Mouse (Mus musculus): ENCODE data around the gene Inka1. TPM values are rescaled to one million over a fixed set of nuclear protein-coding genes. Genes with fewer than 3 reads are reported as not detected.

The Inka1 gene
- total RNA-seq (2023) = 1 to 10 TPM; 1.9 to 3.2 TPM

DNA sequence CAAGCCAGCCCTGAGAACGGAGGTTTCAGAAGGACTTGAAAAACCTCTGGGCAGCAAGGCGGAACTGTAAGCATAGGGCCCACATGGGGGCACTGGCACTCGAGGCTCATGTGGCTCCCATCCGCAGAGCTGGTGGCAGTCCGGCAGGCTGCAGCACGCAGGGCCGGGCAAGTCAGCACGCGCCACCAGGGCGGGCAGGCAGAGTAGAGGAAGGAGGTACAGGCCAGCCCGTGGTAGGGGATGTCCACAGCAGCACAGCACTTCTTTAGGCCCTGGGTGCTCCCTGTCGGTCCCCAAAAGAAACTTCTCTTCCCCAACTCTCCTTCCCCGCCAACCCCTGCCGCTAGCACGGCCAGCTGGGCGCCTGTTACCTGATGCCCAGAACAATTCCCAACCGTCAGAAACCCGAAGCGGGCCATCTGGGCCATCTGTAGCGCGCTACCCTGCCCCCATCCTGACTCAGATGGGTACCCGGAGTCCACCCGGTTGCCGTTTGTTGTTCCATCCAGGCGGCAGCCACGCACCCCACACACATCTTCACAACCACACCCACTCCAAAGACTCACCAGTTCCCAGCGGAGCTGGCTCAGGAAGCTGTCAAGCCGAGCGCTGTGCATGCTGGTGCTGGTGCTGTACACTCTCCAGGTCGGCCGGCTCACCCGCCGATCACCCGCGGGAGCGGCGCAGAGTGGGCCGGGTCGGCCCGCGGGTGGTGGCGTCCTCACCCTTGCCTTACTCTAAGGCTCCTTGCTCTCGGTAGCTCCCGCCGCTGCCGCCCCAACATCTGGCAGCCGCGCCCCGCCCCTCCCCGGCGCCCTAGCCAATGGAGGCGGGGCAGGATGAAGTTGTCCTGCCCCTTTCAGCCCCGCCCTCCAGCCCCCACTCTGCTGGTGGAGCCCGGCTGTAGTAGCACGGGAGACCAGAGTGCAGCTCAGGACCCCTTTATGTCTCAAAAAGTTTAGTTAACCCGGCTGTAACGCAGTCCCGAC is at the start of gene Inka1:
Gene Inka1, minus strand, starts transcription at position 749 of the 989 bp plus-strand sequence.

DNA sequence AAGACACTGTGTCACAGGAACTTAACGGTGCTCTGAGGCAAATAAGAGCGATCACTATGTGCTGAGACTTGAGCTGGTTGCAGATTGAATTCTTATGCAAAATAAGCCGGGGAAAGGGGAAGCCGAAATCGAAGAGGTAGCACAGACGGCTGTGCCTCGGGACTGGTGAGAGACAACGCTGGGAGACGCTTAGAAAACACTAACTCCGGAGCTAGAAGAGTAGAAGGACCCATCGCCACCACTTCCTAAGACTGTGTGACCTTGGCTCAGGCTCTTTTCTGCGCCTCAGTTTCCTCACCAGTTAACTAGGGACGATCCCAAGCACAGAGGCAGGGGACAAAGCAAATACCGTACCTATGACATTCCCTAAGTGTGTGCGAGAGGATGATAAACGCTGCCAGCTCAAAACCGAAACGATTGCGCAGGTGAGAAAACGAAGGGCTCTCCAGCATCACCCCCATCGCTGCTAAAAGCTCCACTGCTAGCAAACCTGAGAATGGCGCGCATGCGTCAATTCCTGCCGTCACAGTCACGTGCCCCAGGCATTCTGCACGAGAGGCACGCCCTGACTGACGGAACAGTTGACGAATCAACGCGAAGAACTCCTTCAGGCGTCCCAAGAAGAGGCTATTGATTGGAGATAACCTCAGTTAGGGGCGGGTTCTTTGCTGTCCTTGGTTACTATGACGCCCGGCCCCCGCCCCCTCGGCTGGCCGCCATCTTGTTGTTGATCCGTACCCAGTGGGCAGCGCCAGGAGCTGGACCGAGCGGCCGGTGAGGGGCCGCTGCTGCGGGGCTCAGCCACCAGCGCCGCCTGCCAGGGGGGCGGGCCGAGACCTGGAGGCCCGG is 16.5 kb upstream of the Inka1 start, which contains the start of gene Ip6k1:
Gene Ip6k1, plus strand, starts transcription at position 580 of the 849 bp plus-strand sequence.

GRCm38 (mm10) chr9:107996049-107996448 is 10.4 kb upstream of the Inka1 start, which contains the start of gene Gm20662:
TSS of gene Gm20662 (plus strand) at chr9:107996349.

GRCm38 (mm10) chr9:107992197-107992596 is 6.5 kb upstream of the Inka1 start, which contains the start of gene Cdhr4:
TSS of gene Cdhr4 (plus strand) at chr9:107992497.

DNA sequence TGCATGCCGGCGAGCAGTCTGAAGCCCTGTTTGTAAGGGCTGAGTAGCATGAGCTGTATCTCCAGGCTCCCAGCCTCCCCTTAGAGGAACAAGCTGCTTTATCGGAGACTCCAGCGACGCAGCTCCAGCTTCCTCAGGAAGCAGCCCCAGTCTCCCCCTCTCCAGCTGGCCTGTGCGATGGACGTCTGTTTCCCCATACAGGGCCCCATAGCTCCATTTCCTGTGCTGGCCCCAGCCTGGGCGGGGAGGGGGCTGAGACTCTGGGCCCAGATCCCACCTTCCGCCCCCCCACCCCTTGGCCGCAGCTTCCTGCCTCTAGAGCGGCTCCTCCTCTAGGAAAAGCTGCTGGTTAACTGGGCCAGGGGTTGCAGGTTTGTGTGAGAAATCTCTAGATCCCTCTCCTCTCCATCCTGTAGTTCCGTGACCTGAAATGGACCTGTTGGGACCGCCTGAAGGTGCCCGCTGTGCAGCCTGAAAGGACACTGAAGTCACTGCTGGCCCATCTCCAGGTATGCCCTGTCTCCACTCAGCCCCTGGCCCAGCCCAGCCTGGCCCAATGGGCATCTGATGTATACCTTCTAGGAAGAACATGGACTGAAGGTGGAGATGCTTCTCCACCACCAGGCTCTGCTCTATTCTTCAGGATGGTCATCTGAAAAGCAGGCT is 2.9 kb downstream of the Inka1 start, which contains the start of gene Gm20661:
Gene Gm20661, plus strand, starts transcription at position 378 of the 666 bp plus-strand sequence.

DNA sequence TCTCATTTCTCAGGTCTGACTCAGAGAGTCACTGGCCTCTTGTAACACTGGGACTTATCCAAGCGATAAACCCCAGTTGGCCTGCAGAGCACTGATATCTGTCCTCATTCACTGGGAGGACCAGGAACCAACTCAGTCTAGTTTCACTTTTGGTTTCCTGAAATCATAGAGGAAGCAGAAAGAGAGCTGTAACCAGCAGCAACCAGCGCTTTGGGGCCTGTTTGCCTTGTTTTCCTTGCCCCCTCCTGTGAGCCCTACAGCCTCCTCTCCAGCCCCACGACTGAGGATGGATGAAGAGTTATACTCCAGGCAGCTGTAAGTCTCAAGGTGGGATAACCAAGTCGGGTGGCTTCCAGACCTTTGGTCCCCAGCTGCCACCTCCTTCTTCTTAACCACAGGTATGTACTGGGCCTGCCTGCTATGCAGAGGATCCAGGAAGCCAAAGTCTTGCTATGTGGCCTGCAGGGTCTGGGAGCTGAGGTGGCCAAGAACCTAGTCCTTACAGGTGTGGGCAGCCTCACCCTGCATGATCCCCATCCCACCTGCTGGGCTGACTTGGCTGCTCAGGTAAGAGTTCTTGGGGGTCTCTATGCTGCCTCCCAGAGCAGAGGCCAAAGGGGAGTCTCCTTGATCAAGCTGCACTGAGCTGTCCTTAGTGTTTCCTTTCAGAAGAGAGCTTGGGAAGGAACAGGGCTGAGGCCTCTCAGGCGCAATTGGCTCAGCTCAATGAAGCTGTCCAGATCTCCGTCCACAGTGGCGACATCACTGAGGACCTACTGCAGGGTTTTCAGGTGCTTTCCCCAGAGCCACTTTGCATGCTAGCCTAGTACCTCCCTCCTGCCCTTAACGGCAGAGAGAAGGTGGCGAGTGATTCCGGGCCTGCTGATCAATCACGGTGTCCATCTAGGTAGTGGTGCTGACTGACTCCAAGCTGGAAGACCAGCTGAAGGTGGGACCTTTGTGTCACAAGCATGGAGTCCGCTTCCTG is 10.0 kb downstream of the Inka1 start, which contains the start of gene Uba7:
Gene Uba7, plus strand, starts transcription at position 107 of the 988 bp plus-strand sequence.

DNA sequence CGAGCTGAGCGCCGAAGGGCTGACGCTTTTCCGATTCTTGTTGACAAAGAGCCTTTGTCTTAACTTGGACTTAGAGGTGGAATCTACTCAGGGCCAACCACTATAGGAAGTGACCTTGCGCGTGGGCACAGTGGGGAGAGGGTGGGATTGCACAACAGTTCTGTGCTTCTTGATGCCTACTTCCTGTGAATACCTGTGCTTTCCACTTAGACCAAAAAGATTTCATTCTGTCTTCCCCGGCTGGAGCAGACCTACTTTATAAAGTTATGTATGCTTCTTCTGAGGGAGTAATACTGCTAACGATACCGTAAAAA is 35.8 kb downstream of the Inka1 start, which contains the start of gene Traip:
Gene Traip, plus strand, starts transcription at position 215 of the 314 bp plus-strand sequence.

GRCm38 (mm10) chr9:107935374-107935773 is 50.3 kb downstream of the Inka1 start, which contains the start of gene Camkv:
TSS of gene Camkv (plus strand) at chr9:107935674.

Other genes with a start within 250 kb of the Inka1 start
- 100 to 1,000 TPM; 165 to 173 TPM for gene Rbm5, start 214.9 kb downstream of the Inka1 start, total RNA-seq (2023)
- gene Rbm6, start 112.6 kb downstream of the Inka1 start, total RNA-seq (2023) = 10 to 100 TPM; 57.7 to 60.7 TPM
- 10 to 100 TPM in 1 of 2 experiments, 1 to 10 TPM in 1; 9.4 to 11.4 TPM for gene Mon1a, start 97.7 kb downstream of the Inka1 start, total RNA-seq (2023)
- gene Mst1r, start 79.0 kb downstream of the Inka1 start, total RNA-seq (2023) = 1 to 10 TPM; 1.1 to 3.0 TPM
- not detected for gene Actl11, start 57.4 kb downstream of the Inka1 start, total RNA-seq (2023)
- gene Camkv, start 50.2 kb downstream of the Inka1 start, total RNA-seq (2023) = not detected
- 10 to 100 TPM; 13.2 to 15.8 TPM for gene Traip, start 35.7 kb downstream of the Inka1 start, total RNA-seq (2023)
- 10 to 100 TPM; 69.2 to 70.8 TPM for gene Uba7, start 10.4 kb downstream of the Inka1 start, total RNA-seq (2023)
- gene Gm20661, start 2.8 kb downstream of the Inka1 start, total RNA-seq (2023) = not detected
- gene Cdhr4, start 6.6 kb upstream of the Inka1 start, total RNA-seq (2023) = under 1 TPM in 1 of 2 experiments, not detected in 1; 0.42 TPM
- not detected for gene Gm20662, start 10.5 kb upstream of the Inka1 start, total RNA-seq (2023)
- gene Ip6k1, start 16.6 kb upstream of the Inka1 start, total RNA-seq (2023) = 100 to 1,000 TPM; 111 to 126 TPM
- 10 to 100 TPM; 20.3 to 21.2 TPM for gene Gmppb, start 63.4 kb upstream of the Inka1 start, total RNA-seq (2023)
- 1 to 10 TPM; 3.6 to 4.7 TPM for gene Amigo3, start 67.3 kb upstream of the Inka1 start, total RNA-seq (2023)
- under 1 TPM in 1 of 2 experiments, not detected in 1; 0.20 TPM for gene Mst1, start 94.6 kb upstream of the Inka1 start, total RNA-seq (2023)
- 10 to 100 TPM; 61.5 to 70.0 TPM for gene Rnf123, start 97.5 kb upstream of the Inka1 start, total RNA-seq (2023)
- gene Apeh, start 108.7 kb upstream of the Inka1 start, total RNA-seq (2023) = 10 to 100 TPM; 43.3 to 53.5 TPM
- gene Bsn, start 204.5 kb upstream of the Inka1 start, total RNA-seq (2023) = under 1 TPM; 0.68 to 0.82 TPM